Mouse (Mus musculus): ENCODE measurements around the gene Ifi206.
"Not testable (repeated sequence)": the region's sequence is repeated elsewhere in the genome, so short reads cannot be mapped to it uniquely, and the experiment has no call there.

The Ifi206 gene

GRCm38 (mm10) chr1:173490812-173491480 lies at the start of gene Ifi206:
Ifi206 (minus strand) TSS chr1:173491041.
- DNase-seq: peak; percentile 43

GRCm38 (mm10) chr1:173535791-173536190 lies 45.0 kb upstream of the Ifi206 start, which contains the start of gene Ifi214:
Ifi214 (minus strand) TSS chr1:173535957.
- DNase-seq: peak; percentile 7

- DNase-seq: no peak
These were observed 30.6 kb upstream of the Ifi206 start for GRCm38 (mm10) chr1:173521452-173521851.

GRCm38 (mm10) chr1:173510595-173510994 lies 19.8 kb upstream of the Ifi206 start:
- DNase-seq: not testable (repeated sequence)

- not testable (repeated sequence) for DNase-seq
These were observed 642 bp upstream of the Ifi206 start for GRCm38 (mm10) chr1:173491483-173491882.

- DNase-seq: not testable (repeated sequence)
These were observed 9.7 kb downstream of the Ifi206 start for GRCm38 (mm10) chr1:173481182-173481574.

- not testable (repeated sequence) for DNase-seq
These were observed 10.3 kb downstream of the Ifi206 start for GRCm38 (mm10) chr1:173480399-173481181.

GRCm38 (mm10) chr1:173456761-173457160 lies 34.1 kb downstream of the Ifi206 start:
- no peak for DNase-seq

GRCm38 (mm10) chr1:173456139-173456754 lies 34.6 kb downstream of the Ifi206 start:
- peak; percentile 35 for DNase-seq

- DNase-seq: no peak
These were observed 39.2 kb downstream of the Ifi206 start for GRCm38 (mm10) chr1:173451665-173452064.

GRCm38 (mm10) chr1:173450621-173451020 lies 40.2 kb downstream of the Ifi206 start:
- no peak for DNase-seq

GRCm38 (mm10) chr1:173447067-173447466 lies 43.8 kb downstream of the Ifi206 start:
- no peak for DNase-seq

- no peak for DNase-seq
These were observed 47.8 kb downstream of the Ifi206 start for GRCm38 (mm10) chr1:173443061-173443460.

- DNase-seq: peak; percentile 70
These were observed 49.6 kb downstream of the Ifi206 start for GRCm38 (mm10) chr1:173441210-173441609.

- peak; percentile 35 for DNase-seq
These were observed 50.2 kb downstream of the Ifi206 start for GRCm38 (mm10) chr1:173440681-173441080.

GRCm38 (mm10) chr1:173437161-173437953 lies 53.5 kb downstream of the Ifi206 start:
- no peak for DNase-seq

- no peak for DNase-seq
These were observed 58.4 kb downstream of the Ifi206 start for GRCm38 (mm10) chr1:173432411-173432810.

GRCm38 (mm10) chr1:173429995-173430699 lies 60.7 kb downstream of the Ifi206 start:
- DNase-seq: peak; percentile 12

GRCm38 (mm10) chr1:173427385-173427784 lies 63.5 kb downstream of the Ifi206 start:
- DNase-seq: no peak

GRCm38 (mm10) chr1:173426345-173426744 lies 64.5 kb downstream of the Ifi206 start:
- DNase-seq: no peak

GRCm38 (mm10) chr1:173420374-173420773 lies 70.5 kb downstream of the Ifi206 start:
- peak; percentile 26 for DNase-seq
